Mouse (Mus musculus): Measurements from ENCODE around the gene Unc5b. TPM values are rescaled to one million over a fixed set of nuclear protein-coding genes. Genes with fewer than 3 reads are reported as not detected.

Unc5b gene
- total and polyA plus RNA-seq, 2 experiments from 2014 or later: 4.9 to 50.5 TPM

DNA sequence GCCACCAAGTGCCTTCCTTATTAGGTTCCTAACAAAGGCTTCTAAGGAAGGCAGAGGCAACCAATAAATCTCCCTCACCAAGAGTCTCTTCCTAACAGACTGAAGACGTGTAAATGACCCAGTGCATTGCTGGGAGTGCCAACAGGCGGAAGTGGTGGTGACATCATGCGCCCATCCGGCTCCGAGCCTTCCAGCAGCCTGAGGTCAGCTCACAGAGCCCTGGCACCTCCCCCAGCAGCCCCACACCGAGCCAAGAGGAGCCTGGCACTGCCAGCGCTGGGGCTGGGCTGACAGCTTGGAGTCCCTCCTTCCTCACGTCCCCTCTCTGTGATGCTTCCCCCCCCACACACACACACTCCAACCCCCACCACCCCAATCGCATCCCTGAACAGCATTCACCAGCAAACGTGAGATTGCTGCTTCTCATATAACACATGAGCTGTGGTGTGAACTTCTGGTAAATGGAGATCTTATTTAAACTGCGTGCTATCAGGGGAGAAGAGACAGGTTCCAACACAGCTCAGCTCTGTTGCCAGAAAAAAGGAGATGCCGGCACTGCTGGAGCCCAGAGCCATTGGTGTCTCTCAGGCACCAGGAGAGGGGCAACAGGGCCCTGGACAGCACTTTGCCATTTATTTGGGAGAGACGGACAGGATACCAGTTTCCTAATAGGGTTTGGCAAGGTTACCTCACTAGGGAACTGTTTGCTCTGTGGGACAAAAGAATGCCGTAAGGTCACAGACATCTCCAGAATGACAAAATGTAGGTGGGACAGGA is 14.3 kb downstream of the Unc5b start:
- H3K4me1 ChIP-seq (ENCODE audit: control insufficient read depth, insufficient read depth): peaks cover 93% of the 10 kb centered on the region
- H3K4me2 ChIP-seq (ENCODE audit: low read depth, low read length): peak overlapping the region; percentile 20
- no peaks in the 10 kb centered on the region for H3K9me3 ChIP-seq (replicated peaks; ENCODE audit: control insufficient read depth, low read length)
- H3K36me3 ChIP-seq (replicated peaks; ENCODE audit: control insufficient read depth, insufficient read depth, low read length): no peaks in the 10 kb centered on the region
- no peak for TF ChIP-seq EP300 (IDR thresholded peaks at IDR 0.05; ENCODE audit: low read depth)
- 0 out of 2 replicates have a peak, but pooled peaks have one; percentile 0 for TF ChIP-seq CTCF (IDR thresholded peaks at IDR 0.05; ENCODE audit: low read depth)
- peak; percentile 77 for ATAC-seq (ENCODE audit: insufficient read depth, low read depth)
- DNase-seq (ENCODE audit: low spot score): peak; percentile 85
- 8% methylated on average over 14 of the region's 14 CpGs for WGBS
- no peak overlapping the region for H3K9ac ChIP-seq (replicated peaks; ENCODE audit: low read depth, low read length)
- H3K27ac ChIP-seq (ENCODE audit: low read depth): peak overlapping the region; percentile 92
- no peaks in the 10 kb centered on the region for H3K27me3 ChIP-seq (ENCODE audit: control insufficient read depth, insufficient read depth, low read length)
- no peak overlapping the region for H3K4me3 ChIP-seq (ENCODE audit: low read depth, low read length)

DNA sequence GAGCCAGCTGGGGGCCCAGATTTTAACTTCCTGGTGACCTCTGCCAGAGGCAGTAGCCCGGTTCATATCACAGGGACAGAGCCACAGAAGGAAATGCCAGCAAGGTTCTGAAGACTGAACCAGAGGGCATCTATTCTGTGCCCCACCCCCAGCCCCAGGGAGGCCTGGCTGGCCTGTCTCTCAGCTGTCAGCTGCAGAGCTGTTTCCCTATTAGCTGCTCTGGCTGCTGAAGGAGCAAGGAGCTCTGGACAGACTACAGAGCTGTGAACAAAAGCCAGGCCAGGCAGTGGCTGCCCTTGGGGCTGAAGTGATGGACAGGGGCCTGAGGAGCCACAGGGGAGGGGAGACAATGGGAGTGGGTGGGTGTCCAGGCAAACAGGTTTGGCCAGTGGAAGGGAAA is 15.5 kb downstream of the Unc5b start:
- peak overlapping the region; percentile 24; the same call in 1 of the 2 replicates for H3K9ac ChIP-seq (replicated peaks; ENCODE audit: low read depth, low read length)

DNA sequence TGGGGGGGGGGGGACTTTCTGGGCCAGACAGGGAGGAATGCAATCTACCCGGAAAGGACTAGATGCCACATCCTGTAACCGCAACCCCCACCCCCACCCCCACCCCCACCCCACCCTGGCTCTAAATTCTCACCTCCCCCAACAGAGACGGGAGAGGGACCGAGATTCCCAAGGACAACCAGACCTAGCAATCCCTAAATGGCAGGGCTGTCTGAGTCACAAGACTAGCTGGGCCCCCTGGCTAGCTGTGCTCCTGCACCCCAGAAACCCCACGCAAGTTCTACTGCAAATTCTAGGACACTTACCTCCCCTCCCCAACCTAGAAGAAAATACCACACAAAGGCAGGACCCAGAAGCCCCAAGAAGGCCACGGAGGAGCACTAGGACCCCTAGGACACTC is 16.3 kb downstream of the Unc5b start:
- Histone ChIP-seq H3K4me2 (ENCODE audit: low read depth, low read length) (peak overlapping the region; percentile 19; the same call in 1 of the 2 replicates), H3K27ac (ENCODE audit: low read depth) (peak overlapping the region; percentile 92), H3K9me3 (replicated peaks; ENCODE audit: control insufficient read depth, low read length) (no peaks in the 10 kb centered on the region), H3K27me3 (ENCODE audit: control insufficient read depth, insufficient read depth, low read length) (no peaks in the 10 kb centered on the region), H3K9ac (replicated peaks; ENCODE audit: low read depth, low read length) (peak overlapping the region; percentile 24; the same call in 1 of the 2 replicates), H3K36me3 (replicated peaks; ENCODE audit: control insufficient read depth, insufficient read depth, low read length) (no peaks in the 10 kb centered on the region), H3K4me1 (ENCODE audit: control insufficient read depth, insufficient read depth) (peaks cover 83% of the 10 kb centered on the region), H3K4me3 (ENCODE audit: low read depth, low read length) (no peak overlapping the region)
- ATAC-seq (ENCODE audit: insufficient read depth, low read depth) (peak; percentile 5), DNase-seq (ENCODE audit: low spot score) (peak; percentile 15)
- no peak for TF ChIP-seq EP300 (IDR thresholded peaks at IDR 0.05; ENCODE audit: low read depth)
- no peak for TF ChIP-seq CTCF (IDR thresholded peaks at IDR 0.05; ENCODE audit: low read depth)
- WGBS: 12% methylated on average over 6 of the region's 6 CpGs

More for the DNA sequence above, 15.5 kb downstream of the Unc5b start:
- Histone ChIP-seq H3K4me3 (ENCODE audit: low read depth, low read length) (no peak overlapping the region), H3K36me3 (replicated peaks; ENCODE audit: control insufficient read depth, insufficient read depth, low read length) (no peaks in the 10 kb centered on the region), H3K27ac (ENCODE audit: low read depth) (peak overlapping the region; percentile 92), H3K27me3 (ENCODE audit: control insufficient read depth, insufficient read depth, low read length) (no peaks in the 10 kb centered on the region), H3K4me1 (ENCODE audit: control insufficient read depth, insufficient read depth) (peaks cover 91% of the 10 kb centered on the region), H3K9me3 (replicated peaks; ENCODE audit: control insufficient read depth, low read length) (no peaks in the 10 kb centered on the region), H3K4me2 (ENCODE audit: low read depth, low read length) (no peak overlapping the region)
- DNase-seq (ENCODE audit: low spot score) (peak; percentile 11), ATAC-seq (ENCODE audit: insufficient read depth, low read depth) (no peak)
- WGBS: 11% methylated on average over 1 of the region's 1 CpGs
- TF ChIP-seq EP300 (IDR thresholded peaks at IDR 0.05; ENCODE audit: low read depth) (no peak), CTCF (IDR thresholded peaks at IDR 0.05; ENCODE audit: low read depth) (no peak)

DNA sequence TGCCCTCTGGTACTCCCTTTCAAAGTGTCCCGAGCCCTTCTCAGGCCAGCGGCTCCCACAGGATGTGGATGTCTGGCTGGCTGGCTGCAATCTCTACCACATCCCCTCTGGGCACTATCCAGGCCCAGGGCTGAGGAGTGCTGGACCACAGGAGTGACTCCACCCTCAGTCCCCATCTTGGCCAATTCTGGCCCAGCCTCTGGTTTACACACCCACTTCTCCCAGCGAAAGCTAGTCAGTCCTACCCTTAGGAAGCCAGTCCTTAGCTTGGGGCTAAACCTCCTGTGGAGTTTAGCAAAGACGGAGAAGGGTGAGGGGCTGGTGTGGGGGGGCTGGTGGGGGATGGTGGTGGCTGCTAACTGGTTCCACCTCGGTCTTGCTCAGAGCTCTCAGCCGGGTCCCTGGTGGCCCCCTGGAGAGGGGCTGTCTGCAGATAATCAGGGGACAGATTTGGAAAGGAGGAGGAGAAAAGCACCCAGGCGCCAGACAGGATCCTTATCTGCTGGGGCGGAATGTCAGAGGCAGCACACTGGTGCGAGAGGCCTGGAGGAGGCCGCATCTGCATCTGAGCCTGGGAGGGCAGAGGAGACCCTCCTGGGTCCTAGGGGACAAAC is 16.8 kb downstream of the Unc5b start:
- Histone ChIP-seq H3K9ac (replicated peaks; ENCODE audit: low read depth, low read length) (no peak overlapping the region), H3K27ac (ENCODE audit: low read depth) (peak overlapping the region; percentile 92), H3K36me3 (replicated peaks; ENCODE audit: control insufficient read depth, insufficient read depth, low read length) (no peaks in the 10 kb centered on the region), H3K9me3 (replicated peaks; ENCODE audit: control insufficient read depth, low read length) (no peaks in the 10 kb centered on the region), H3K4me3 (ENCODE audit: low read depth, low read length) (no peak overlapping the region), H3K27me3 (ENCODE audit: control insufficient read depth, insufficient read depth, low read length) (no peaks in the 10 kb centered on the region), H3K4me1 (ENCODE audit: control insufficient read depth, insufficient read depth) (peaks cover 80% of the 10 kb centered on the region), H3K4me2 (ENCODE audit: low read depth, low read length) (peak overlapping the region; percentile 19; the same call in 1 of the 2 replicates)
- TF ChIP-seq EP300 (IDR thresholded peaks at IDR 0.05; ENCODE audit: low read depth): 0 out of 2 replicates have a peak, but pooled peaks have one; percentile 21
- no peak for TF ChIP-seq CTCF (IDR thresholded peaks at IDR 0.05; ENCODE audit: low read depth)
- WGBS: 9% methylated on average over 10 of the region's 10 CpGs
- ATAC-seq (ENCODE audit: insufficient read depth, low read depth) (peak; percentile 22), DNase-seq (ENCODE audit: low spot score) (peak; percentile 52)

DNA sequence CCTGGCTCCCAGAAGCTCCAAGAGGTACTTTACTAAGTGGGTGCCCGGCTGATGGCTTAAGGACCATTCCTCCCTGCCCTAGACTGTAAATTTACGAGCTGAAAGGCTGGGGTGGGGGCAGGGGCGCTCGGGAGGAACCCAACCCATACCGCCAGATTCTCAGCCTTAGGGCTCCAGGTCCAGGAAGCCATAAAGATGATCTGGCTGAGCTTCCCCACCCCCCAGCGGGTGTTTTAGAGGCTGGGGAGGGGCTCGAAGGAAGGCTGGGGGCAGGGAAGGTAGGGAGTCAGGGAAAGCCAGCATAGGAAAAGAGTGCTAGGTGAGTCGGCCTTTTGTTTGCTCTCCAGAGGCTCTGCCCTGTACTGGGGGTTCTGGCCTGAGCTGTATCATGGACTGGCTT is 17.8 kb downstream of the Unc5b start:
- TF ChIP-seq CTCF (IDR thresholded peaks at IDR 0.05; ENCODE audit: low read depth): no peak
- DNase-seq (ENCODE audit: low spot score) (peak; percentile 5), ATAC-seq (ENCODE audit: insufficient read depth, low read depth) (no peak)
- 23% methylated on average over 8 of the region's 8 CpGs for WGBS
- no peaks in the 10 kb centered on the region for H3K36me3 ChIP-seq (replicated peaks; ENCODE audit: control insufficient read depth, insufficient read depth, low read length)
- no peak overlapping the region for H3K4me2 ChIP-seq (ENCODE audit: low read depth, low read length)
- peak overlapping the region; percentile 92 for H3K27ac ChIP-seq (ENCODE audit: low read depth)
- H3K27me3 ChIP-seq (ENCODE audit: control insufficient read depth, insufficient read depth, low read length): no peaks in the 10 kb centered on the region
- H3K4me1 ChIP-seq (ENCODE audit: control insufficient read depth, insufficient read depth): peaks cover 83% of the 10 kb centered on the region
- no peaks in the 10 kb centered on the region for H3K9me3 ChIP-seq (replicated peaks; ENCODE audit: control insufficient read depth, low read length)
- H3K4me3 ChIP-seq (ENCODE audit: low read depth, low read length): no peak overlapping the region
- peak overlapping the region; percentile 6; the same call in 1 of the 2 replicates for H3K9ac ChIP-seq (replicated peaks; ENCODE audit: low read depth, low read length)

Data from heart, postnatal 0 days (tissue).